Mouse (Mus musculus) thymus, adult 18-20 months (tissue): ENCODE data around the gene Ttc41.

ENCODE experiments used
- DNase-seq, 2 experiments: peaks; one replicate each; pipeline ENCODE4 v3.0.0; 2022; ENCODE audit warnings: mixed read lengths in 2 of 2

The Ttc41 gene

DNA sequence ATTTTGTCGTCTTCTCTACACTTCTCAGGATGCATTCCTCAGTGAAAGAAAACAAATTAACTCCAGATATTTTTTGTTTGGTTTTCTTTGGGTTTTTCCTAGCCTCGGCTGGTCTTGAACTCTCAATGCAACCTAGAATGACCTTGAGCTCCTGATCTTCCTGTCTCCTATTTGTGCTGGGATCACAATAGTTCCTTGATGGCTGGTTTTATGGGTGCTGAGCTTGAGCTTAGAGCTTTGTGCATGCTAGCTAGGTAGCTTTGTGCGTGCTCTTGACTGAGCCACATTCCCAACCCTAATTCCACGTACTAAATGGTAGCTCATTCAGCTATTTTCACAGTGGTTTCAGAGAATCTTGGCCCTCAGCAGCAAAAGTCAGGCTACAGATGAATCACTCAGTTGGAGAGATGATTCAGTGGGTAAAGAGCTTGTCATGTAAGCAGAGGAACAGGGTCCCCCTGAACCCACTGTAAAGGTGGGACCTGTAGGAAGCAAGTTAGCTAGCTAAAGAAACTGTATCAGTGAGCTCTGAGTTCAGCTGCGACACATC is 78.6 kb downstream of the Ttc41 start:
- no peak for DNase-seq

DNA sequence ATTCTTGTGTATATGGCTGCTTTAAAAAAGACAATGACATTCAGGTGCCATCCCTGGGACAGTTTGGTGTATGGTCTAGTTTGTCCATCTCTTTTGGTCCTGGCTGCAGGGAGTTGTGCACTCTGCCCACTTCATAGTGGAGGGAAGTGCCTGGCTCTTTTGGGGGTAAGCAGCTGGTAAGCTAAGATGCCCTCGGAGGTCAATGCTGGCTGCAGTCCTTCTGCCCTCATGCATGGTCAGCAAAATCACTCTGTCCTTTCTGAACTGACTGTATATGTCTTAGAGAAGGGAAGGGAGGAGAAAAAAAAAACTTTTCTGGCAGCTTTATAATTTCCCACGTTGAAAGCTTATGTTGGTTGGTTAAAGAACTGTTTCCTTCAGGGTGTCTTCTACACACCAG is 79.8 kb downstream of the Ttc41 start:
- no peak for DNase-seq

DNA sequence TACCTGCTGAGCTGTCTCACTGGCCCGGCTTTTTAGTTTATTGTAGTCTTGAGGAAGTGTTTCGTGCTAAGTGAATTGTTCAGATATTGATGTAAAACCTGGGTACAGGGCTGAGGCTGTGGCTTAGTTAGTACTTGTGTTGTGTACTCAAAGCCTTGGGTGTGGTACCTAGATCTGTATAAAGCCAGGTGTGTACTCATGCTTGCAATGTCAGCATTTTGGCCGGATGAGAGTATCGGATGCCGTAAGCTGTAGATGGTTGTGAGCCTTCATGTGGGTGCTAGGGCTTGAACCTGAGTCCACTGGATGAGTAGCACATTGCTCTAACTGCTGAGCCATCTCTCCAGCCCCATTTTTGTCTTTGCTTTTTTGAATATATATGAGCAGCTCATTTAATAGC is 80.5 kb downstream of the Ttc41 start:
- DNase-seq = no peak

DNA sequence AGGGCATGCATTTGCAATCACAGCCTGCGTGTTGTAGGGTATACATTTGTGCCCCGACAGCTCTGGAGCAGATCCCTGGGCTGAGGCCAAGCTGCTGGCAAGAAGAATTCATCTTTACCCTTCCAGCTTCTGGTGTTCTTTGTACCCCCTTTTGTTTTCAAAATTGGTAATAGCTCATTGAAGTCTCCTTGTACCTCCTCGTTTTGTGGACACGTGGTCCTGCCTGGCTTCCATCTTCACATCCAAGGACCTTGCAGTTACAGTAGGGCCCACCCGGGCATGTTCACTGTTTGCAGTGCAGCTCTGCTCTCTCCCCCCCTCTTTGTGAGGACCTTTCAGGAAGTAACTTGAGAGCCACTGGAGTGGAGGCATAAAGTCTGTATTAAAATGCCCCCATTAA is 82.6 kb downstream of the Ttc41 start:
- no peak for DNase-seq

DNA sequence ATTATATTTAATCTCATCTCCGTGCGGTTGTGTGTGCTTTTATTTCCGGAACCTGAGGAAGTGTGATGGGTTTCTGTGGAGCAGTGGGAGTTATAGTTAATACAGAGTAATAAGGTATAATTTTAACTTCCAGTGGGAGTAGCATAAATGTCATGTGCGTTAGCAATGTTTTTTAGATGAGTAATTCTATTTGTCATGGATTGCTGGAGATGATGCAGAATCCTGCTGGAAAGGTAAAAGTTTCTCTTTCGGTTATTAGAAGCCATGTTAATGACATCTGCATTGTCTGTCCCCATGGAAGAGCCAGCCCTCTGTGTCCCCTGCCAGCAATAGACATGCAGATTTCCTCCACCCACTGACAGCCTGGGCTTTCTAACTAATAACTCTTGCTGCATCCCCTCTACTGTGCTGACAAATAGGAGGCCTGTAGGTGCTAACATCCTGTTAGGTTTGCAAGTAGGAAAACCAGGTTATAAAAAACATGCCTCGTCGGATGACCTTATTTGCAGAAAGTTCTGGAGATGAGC is 83.6 kb downstream of the Ttc41 start:
- no peak for DNase-seq

DNA sequence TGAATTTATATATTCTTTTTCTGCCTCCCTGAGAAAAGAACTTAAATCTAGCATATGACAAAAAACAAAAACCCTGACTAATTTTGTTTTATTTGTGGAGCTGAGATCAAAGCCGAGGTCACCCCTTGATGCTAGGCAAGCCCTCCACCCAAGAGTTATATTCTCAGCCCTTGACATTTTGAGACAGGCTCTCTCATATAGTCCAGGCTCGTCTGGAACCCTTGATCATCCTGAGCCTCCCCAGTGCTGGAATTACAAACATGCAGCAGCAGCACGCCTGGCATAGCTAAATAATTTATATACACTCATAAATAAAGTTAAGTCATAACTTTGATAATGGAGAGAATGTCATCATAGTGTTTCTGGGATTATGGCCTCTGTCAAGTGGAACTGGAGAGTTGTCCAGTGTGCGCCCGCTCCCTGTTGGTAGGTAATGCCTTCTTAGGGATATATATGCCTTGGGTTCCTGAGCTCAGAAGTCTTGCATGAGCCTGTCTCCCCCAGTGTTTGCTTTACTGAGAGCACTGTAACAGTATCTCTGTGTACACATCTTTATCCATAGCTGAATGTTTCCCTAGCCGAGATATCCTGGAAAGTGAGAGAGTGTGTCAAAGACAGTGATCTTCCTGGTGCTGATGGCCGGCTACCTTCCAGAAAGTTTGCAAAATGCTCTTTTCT is 86.0 kb downstream of the Ttc41 start:
- DNase-seq = no peak

DNA sequence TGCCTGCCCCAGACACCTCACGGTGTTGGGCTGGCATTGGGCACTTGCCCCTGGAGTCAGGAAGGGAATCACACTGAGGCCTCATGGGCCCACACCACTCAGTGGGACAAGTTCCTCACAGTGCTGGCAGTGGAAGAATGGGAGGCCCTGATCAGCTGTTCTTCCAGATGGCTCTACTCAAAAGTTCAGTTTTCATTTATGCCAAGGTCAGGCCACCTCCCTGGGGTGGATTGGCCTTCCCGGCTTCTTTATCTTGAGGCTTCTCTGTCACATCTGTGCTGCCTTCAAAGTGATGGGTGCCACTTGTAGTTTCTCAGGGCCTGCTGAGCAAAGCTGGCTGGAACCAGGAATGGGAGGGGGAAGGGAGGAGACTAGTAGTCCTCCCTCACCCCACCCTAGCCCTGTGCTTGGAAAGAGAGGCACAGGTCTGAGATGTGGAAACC is 87.9 kb downstream of the Ttc41 start:
- DNase-seq = no peak

DNA sequence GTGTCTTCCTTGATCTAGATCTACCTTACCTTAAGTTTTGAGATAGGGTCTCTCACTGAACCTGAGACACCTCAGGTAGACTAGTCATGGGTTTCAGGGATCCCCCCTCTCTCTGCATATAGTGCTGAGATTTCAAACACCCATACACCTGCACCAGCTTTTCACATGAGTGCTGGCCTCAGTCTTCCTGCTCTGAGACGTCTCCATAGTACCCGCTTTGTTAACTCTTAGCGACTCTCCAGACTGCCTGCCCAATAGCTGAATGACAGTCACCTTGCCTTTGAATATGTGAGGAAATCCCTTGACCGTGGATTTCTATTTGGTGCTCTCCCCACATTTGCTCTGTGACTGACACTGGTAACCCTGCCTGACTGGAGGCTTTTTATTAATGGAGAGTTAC is 88.6 kb downstream of the Ttc41 start:
- DNase-seq = no peak

DNA sequence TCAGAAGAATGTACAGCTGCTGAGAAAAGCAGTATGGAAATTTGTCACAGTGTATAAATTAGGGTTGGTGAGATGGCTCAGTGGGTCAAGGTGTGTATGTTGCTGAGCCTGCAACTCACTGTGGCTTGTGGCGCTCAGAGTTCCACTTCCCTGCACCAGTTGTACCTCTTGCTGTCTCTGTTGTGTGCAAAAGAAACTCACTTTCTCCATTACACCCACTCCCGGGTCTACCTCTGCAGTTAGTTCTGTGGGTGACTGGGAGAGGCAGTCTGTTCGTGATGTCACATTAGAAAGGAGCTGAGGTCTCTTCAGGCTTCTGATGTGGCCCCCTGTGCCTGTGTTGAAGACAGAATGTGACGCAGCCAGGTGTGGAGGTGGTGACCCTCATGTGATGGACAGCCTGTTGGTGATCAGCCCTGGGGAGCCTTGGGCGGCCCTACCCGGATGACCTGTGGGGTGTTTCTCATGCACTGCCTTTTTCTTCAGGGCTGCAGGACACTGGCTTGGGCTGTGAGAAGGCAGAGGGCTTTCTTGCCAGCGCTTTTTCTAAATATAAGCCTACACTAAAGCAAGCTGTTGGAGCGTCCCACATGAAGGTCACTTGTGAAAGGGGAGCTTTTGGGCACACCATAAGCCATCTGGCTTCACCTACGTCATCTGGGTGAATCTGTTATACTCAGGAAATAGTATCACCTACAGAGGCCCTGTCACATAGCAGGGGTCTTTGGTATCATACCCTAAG is 89.4 kb downstream of the Ttc41 start:
- no peak for DNase-seq

DNA sequence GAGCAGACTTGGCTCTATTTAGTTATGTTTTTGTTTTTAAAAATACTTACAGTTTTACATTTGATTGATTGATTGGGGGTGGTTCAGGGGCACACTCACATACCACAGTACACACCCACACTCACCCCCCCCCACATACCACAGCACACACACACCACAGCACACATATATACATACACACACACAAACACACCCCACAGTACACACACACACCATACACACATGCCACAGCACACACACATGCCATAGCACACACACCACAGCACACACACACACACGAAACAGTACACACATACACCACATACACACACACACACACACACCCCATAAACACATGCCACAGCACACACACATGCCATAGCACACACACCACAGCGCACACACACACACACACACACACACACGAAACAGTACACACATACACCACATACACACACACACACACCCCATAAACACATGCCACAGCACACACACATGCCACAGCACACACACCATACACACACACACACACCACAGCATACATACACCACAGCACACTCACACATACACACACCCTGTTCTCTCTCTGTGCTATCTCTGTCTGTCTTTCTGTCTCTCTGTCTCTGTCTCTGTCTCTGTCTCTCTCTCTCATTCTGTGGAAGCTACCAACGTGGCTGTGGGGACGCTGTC is 90.6 kb downstream of the Ttc41 start:
- no peak for DNase-seq

DNA sequence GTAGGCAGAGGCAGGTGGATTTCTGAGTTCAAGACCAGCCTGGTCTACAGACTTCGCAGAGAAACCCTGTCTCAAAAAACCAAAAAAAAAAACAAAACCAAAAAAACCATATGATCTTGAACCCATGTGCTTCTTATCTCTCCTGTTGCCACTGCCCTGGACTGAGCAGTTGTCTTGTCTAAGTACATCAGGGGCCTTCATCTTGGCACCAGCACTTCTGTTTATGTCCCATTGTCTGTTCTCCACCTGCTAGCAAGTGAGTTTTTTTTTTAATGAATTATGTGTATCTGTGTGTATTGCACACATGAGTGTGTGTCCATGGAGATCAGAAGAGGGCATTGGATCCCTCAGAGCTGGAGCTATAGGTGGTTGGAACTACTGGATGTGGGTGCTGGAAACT is 101.8 kb downstream of the Ttc41 start:
- no peak for DNase-seq

DNA sequence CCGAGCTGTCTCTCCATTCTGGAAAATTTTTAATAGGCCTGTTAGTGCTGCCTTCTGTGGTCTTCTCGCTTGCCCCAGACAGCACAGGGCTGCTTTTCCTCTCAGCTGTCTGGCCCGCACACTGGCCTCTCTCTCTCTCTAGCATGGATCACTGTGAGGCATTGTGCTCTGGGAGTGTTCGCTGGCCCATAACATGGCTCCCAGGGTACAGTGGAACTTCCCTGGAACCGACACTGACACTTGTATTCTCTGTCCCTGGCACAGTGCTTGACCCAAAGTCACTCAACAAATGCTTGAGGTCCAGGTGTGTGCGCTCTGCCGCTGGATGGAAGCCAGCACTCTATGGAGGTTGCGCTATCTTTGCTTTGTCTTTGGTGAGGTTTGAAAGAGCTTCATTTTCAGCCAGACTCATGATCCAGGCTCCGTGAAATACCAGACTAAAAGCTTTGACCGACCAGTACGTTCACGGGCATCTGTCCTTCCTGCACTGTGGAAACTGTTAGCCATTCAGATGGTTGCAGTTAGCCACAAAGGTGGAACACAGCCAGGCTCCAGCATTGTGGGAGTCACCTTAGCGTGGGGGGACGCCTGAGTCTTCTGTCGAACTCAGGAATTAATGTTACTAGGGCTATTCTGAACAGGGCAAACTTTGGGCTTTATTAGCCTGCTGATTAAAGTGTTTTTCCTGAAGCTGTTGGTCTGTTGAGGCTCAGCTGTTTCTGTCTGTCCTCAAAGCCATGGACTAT is 102.6 kb downstream of the Ttc41 start:
- DNase-seq = no peak

DNA sequence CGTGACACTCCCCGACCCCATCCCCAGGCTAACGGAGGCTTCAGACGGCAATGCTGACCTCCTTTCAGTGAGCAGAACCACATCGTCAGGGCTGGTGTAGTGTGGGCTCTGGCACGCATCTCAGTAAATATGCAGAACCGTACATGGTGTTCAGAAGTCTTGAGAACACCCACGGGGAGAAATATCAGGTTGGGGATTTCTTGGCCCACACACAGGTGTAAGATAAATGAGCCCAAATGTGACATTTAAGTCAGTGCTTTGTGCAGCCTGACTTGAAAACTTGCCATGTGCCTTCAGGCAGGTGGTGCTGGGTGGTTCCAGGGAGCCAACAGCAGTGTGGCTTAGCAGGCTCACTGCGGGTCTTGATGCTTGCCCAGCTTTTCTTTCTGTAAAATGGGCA is 104.4 kb downstream of the Ttc41 start:
- no peak for DNase-seq

DNA sequence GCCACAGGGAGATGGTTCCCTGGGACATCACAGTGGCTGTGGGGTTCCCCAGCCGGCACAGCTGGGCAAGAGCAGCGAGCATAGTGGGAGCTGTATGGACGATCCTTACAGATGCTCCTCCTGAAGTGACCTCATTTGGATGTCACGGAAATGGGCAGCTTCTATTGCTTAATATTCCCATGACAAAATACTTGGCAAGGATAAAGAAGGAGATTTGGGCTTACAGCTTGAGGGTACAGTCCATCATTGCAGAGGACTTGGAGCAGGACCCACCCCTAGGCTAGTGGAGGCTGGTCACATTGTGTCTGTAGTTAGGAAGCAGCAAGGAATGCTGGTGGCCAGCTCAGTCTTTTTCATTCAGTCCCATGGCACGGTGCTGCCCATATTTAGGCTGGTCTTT is 105.0 kb downstream of the Ttc41 start:
- DNase-seq = no peak

DNA sequence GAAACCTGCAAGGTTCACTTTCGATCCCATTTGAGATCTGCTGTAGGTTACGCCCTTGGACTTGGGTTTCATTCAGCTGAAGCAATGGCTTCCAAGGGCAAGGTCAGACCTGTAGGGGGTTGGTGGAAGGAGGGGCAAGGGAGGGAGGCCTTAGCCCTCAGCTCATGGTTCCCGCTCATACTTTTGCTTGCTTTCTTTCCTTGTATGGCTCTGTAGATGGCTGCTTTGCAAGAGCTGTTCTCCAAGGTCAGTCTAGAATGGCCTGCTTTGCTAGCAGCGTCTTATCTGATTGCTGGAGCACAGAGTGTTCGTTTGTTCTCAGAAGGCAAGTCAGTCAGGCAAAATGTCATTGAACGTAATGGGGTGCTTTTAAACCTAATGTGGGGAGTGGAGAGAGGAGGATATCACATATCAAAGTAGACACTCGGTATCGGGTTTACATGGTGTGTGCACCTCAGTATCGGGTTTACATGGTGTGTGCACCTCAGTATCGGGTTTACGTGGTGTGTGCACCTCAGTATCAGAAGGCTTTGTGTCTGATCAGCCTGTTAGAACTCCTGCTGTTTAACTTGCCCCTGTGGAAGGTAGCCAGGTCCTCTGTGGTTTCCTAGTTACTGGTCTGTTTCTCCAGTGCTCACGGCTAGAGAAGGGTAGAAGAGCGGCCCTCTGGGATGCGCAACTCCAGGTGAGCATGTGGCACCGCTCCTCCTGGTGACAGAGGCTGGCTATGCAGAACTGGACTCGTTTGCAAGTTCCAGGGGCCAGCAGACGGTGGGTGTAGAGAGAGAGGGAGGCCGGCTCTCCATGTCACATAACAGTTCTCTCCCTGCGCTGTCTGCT is 108.9 kb downstream of the Ttc41 start:
- DNase-seq = no peak

DNA sequence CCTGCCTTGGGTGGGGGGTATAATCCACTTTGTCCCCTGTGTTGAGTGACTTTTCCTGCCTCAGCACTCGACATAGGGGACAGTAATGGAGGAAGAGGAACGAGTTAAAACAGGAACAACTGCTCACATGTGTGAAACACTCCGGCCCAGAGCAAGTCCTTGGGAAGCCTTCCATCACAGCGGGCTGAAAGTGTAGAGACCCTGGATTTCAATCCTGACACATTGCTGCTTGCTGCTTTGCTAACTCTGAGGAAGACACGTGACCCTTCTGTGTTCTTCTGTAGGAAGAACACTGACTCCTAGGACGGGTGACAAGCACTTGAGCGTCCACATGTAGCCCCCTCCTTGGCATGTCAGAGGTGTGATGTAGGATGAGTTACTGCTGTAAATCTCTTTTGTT is 109.5 kb downstream of the Ttc41 start:
- DNase-seq = no peak

DNA sequence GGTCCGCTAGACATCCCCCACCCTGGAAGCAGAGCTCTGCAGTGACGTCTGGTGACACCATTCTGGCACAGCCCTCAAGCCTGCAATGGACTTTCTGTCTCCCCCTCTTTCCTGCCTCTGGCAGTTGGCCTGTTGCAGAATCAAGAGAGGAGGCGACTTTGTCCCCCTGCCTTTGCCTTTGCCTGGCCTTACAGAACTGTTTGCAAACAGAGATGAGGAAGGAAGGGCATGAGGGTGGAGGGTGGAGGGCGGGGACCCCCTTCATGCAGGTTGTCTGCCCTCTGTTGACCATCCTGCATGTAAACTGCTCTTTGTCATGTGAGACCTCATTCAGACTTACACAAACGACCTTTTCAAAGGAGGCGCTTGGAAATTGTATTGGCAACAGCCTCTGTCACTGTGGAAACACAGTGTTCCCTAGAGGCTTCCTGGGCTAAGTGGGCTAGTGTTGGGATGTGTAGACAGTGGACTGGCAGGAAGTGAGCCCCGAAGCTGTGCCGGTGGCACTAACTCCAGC is 114.1 kb downstream of the Ttc41 start:
- DNase-seq = no peak

DNA sequence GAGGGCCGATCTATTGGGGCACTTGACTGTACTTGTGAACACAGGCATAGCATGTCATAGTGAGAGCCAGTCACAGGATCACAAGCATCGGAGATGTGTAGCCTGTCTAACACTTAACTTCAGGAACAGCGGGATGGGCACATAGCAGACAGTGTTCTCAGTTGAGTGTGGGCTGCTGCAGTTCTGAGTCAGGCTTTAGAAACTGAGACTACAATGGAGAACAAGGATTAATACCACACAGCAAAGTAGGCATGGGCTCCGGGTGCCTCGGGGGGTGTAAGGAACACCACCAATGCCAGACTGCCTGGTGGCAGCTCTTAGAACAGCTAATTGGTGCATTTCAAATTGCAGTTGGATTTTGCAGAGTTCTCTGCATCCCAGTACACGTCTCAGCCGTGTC is 115.4 kb downstream of the Ttc41 start:
- no peak for DNase-seq

DNA sequence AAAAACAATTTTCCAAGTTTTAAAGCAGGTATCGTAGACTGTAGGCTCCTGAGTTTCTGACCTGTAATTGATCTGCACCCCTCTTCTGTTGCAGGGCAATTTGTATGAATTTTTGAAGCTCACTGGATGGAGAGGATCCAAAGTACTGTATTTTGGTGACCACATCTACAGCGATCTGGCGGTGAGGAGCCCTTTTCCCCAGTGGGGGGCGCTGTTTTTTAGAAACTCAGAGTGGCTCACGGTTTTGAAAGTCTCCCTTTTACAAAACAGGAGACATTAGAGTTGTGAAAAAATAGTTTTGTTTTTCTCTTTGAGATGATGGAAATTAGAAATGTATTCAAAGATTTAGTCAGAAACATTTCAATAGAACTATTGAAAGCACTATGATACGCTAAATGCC is 118.5 kb downstream of the Ttc41 start:
- no peak for DNase-seq

DNA sequence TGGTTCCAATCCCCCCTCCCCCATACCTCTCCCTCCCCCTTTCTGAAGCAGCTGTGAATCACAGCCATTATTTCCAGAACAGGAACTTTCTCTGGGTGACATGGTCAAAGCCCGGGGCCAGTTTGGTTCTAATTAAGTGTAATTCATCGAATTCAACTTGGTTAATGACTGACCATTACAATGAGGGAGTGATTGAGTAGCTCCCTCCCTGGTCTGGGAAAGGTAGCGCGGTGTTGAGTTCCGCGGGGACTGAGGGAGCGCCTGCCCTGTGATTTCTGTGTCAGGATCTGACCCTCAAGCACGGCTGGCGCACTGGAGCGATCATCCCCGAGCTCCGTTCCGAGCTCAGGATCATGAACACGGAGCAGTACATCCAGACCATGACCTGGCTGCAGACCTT is 119.3 kb downstream of the Ttc41 start:
- DNase-seq = no peak

DNA sequence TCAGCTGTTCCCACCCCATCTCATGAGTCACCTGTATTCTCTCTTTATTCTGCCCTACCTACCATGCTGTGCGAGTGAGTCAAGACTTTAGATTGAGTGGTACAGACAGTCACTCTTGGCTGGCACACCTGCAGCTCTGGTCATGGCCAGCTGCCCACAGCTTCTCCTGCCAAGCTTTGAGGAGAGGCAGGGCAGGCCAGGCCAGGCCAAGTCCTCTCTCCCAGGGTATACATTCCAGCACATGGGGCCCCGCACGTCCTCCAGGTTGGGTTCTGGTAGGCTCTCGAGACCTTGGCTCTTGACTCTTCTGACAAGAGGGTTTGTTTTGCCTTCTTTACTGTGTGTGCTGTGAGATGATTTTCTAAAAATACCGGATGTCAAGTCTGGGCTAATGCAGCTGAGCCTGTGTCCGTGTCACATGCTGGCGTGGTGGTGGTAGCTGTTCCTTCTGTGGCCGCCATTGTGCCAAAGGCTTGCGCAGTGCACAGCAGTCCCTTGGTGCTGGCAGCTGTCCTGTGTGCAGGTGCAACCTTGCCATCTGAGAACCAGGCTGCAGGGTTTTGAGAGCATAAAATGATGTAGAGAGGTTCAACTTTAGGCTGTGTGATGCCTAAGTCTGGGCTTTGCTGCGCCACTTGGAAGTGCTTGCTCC is 120.4 kb downstream of the Ttc41 start:
- no peak for DNase-seq
